Mouse (Mus musculus): Measurements from ENCODE around the gene Tmem198. TPM values are rescaled to one million over a fixed set of nuclear protein-coding genes. Genes with fewer than 3 reads are reported as not detected.

Gene Tmem198
- polyA plus RNA-seq, 1 experiment from 2014 or later, result 0.39 TPM

DNA sequence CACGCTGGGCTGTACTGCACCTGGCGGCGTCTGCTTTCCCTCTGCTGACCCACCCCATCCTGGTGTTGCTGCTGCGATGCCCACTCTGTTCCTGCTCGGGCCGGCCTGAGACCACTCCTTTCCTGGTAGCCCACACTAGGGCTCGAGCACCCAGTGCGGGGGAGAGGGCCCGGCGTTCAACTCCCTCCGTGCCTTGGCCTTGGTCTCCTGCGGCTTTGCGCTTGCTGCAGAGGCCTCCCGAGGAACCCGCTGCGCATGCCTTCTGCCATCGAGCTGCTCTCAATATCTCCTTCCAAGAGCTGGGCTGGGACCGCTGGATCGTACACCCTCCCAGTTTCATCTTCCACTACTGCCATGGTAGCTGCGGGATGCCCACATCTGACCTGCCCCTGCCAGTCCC is 30.3 kb downstream of the Tmem198 start:
- H3K27ac ChIP-seq, result peak overlapping the region; percentile 94
- H3K4me2 ChIP-seq, result no peak overlapping the region
- no peaks in the 10 kb centered on the region for H3K36me3 ChIP-seq
- H3K4me1 ChIP-seq (replicated peaks), result peaks cover 54% of the 10 kb centered on the region
- no peaks in the 10 kb centered on the region for H3K27me3 ChIP-seq
- ATAC-seq (replicated peaks; ENCODE audit: insufficient number of reproducible peaks, insufficient read depth, low FRiP score, low read depth), result no peak
- WGBS, result 54% methylated on average over 20 of the region's 20 CpGs
- H3K9ac ChIP-seq, result no peak overlapping the region
- no peaks in the 10 kb centered on the region for H3K9me3 ChIP-seq (replicated peaks)
- H3K4me3 ChIP-seq, result no peak overlapping the region

DNA sequence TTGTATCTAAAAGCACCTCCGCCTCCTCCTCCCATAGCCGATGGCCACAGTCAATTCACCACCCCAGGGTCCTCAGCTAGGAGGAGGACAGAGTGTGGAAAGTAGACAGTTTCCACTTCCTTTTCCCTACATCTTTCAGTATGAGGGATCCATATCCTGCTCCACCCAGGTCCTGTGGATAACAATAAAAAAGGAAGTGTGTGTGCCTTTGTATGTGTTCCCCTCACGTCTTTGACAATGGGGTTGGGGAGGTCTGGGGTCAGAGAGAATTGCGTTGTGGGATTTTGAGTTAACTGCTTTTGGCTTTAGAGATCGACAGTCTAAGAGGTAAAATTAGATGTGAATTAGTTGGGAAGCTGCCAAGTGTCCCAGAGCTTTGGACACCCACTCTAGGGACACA is 30.8 kb downstream of the Tmem198 start:
- Histone ChIP-seq H3K4me2 (no peak overlapping the region), H3K4me1 (replicated peaks) (peaks cover 56% of the 10 kb centered on the region)
- 43% methylated on average over 5 of the region's 5 CpGs for WGBS

DNA sequence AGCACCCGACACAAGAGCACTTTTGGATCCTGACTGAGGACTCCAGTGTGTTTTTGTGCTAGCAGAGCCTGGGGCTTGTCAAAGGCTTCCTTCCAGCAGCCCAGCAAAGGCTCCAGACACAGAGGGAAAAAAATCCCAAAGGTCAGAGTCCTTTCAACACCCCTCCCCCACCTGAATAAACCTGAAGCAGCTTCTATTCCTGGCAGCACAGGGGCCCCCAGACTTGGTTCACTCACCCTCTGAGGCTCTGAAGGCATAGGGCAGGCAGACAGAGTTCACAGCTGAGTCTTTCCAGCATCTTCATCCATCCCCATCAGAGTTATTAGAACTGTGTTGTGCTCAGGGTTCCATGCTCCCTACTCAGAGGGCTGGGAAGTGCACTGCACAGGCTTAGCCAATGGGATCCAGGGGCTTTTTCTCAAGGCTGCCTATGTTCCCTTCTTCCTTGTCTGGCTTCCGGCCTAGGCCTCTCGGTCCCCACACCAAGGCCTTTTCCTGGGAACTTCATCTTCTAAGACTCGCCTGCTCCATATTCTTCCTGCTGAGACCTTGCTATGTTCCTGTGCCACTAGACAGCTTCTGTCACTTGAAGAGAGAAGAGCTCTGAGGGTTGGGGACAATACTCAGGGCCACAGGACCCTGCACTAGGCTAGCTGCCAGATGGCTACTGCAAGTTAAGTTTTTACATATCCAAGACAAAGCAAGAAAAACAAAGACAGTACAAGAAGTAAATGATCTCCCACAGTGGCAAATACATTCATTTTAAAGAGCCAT is 32.3 kb downstream of the Tmem198 start:
- Histone ChIP-seq H3K9ac (no peak overlapping the region; the same call in 1 of the 2 replicates), H3K27me3 (no peaks in the 10 kb centered on the region), H3K9me3 (replicated peaks) (no peaks in the 10 kb centered on the region), H3K4me3 (no peak overlapping the region), H3K4me2 (0 out of 2 replicates have a peak overlapping the region, but pooled peaks have one; percentile 5), H3K4me1 (replicated peaks) (peaks cover 59% of the 10 kb centered on the region), H3K27ac (peak overlapping the region; percentile 94), H3K36me3 (no peaks in the 10 kb centered on the region)
- peak; percentile 42; the same call in 1 of the 2 replicates for ATAC-seq (replicated peaks; ENCODE audit: insufficient number of reproducible peaks, insufficient read depth, low FRiP score, low read depth)
- 23% methylated on average over 4 of the region's 4 CpGs for WGBS

More for the DNA sequence above, 30.8 kb downstream of the Tmem198 start:
- Histone ChIP-seq H3K27me3 (no peaks in the 10 kb centered on the region), H3K36me3 (no peaks in the 10 kb centered on the region), H3K9me3 (replicated peaks) (no peaks in the 10 kb centered on the region), H3K4me3 (no peak overlapping the region), H3K27ac (peak overlapping the region; percentile 94), H3K9ac (no peak overlapping the region)
- ATAC-seq (replicated peaks; ENCODE audit: insufficient number of reproducible peaks, insufficient read depth, low FRiP score, low read depth), result no peak

DNA sequence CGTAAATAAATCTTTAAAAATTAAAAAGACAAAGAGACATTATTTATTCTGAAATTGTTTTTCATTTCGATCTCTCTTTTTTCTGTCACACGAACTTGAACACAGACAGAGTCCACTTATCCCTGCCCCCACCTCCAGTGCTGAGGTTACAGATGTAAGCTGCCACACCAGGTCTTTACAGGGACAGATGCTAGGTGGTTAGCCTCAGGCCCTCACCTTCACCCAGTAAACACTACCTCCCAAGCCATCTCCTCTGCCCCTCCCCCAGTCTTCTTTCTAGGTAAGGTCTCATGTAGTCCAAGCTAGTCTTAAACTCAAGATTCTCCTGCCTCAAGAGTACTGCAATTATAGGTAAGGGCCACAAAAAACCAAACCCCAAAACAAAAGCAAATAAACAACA is 33.2 kb downstream of the Tmem198 start:
- peak overlapping the region; percentile 94 for H3K27ac ChIP-seq
- WGBS, result 90% methylated on average over 3 of the region's 3 CpGs
- no peaks in the 10 kb centered on the region for H3K27me3 ChIP-seq
- H3K4me1 ChIP-seq (replicated peaks), result peaks cover 57% of the 10 kb centered on the region
- ATAC-seq (replicated peaks; ENCODE audit: insufficient number of reproducible peaks, insufficient read depth, low FRiP score, low read depth), result no peak
- no peak overlapping the region for H3K4me2 ChIP-seq
- no peak overlapping the region for H3K4me3 ChIP-seq
- no peak overlapping the region for H3K9ac ChIP-seq
- H3K9me3 ChIP-seq (replicated peaks), result no peaks in the 10 kb centered on the region
- no peaks in the 10 kb centered on the region for H3K36me3 ChIP-seq

DNA sequence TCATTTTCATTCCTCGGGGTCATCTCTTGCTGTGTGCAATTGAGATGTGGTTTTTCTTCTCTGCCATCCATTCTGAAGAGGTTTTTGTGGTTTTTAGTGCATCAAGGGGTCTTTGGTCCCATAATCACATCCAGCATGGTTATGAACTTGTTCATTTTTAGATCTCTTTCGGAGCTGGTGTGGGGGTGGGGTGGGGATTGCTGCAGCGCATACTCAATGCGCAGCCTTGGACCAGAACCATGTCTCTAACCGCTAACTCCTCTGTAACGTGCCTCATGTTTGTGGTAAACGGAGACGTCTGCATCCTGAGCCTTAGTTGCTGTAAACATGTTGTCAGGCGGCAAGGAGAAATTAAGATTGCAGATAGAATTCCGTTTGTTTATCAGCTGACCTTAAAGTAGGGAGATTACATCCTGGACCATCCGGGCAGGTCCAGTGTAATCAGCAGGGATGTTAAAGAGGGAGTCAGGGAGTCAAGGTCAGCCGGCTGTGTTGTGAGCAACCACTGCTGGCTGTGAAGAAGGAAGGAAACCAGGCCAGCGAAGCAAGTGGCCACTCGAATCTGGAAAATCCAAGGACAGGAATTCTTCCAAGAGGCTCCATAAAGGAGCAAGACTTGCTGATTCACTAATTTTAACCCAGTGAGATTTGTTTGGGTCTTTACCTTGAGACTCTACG is 37.5 kb downstream of the Tmem198 start:
- whole genome bisulfite sequencing, result 46% methylated on average over 15 of the region's 15 CpGs
- Histone ChIP-seq H3K9me3 (replicated peaks) (no peaks in the 10 kb centered on the region), H3K9ac (no peak overlapping the region), H3K4me1 (replicated peaks) (peaks cover 47% of the 10 kb centered on the region), H3K4me3 (no peak overlapping the region), H3K4me2 (no peak overlapping the region), H3K27ac (peak overlapping the region; percentile 52), H3K27me3 (no peaks in the 10 kb centered on the region), H3K36me3 (no peaks in the 10 kb centered on the region)
- no peak for ATAC-seq (replicated peaks; ENCODE audit: insufficient number of reproducible peaks, insufficient read depth, low FRiP score, low read depth)

DNA sequence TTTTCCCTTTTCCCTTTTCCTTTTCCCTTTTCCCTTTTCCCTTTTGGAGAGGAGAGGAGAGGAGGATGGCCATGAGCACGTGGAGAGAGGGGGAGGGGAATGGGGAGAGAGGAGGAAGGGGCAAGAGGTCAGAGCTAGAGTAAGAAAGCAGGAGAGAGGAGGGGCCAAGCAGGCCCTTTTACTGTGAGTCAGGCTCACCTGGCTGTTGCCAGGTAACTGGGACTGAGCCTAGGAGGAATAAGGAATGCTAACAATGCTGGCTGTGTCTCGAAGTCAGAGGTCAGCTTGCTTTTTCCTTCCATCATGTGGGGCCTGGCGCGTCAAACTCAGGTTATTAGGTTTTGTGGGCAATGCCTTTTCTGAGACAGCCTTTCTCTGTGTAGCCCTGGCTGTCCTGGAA is 38.7 kb downstream of the Tmem198 start:
- no peak for ATAC-seq (replicated peaks; ENCODE audit: insufficient number of reproducible peaks, insufficient read depth, low FRiP score, low read depth)
- 67% methylated on average over 4 of the region's 4 CpGs for WGBS
- Histone ChIP-seq H3K36me3 (no peaks in the 10 kb centered on the region), H3K9me3 (replicated peaks) (no peaks in the 10 kb centered on the region), H3K4me1 (replicated peaks) (peaks cover 50% of the 10 kb centered on the region), H3K4me3 (no peak overlapping the region), H3K27me3 (no peaks in the 10 kb centered on the region), H3K27ac (peak overlapping the region; percentile 37; the same call in 1 of the 2 replicates), H3K4me2 (no peak overlapping the region), H3K9ac (no peak overlapping the region)

DNA sequence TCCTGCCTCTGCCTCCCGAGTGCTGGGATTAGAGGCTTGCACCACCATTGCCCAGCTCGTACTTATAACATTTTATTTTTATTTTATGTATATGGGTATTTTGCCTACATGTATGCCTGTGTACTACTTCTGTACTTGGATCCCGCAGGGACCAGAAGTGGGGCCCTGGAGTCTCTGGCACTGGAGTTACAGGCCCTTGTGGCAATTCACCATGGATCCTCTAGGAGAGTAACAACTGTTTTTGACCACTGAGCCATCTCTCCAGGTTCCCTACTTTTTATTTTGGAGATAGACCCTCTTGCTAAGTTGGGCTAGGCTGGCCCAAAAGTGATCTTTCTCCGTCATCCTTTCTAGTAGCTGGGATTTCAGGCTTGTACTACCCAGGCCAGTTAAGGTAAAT is 39.1 kb downstream of the Tmem198 start:
- ATAC-seq (replicated peaks; ENCODE audit: insufficient number of reproducible peaks, insufficient read depth, low FRiP score, low read depth), result no peak
- no peak overlapping the region for H3K4me3 ChIP-seq
- H3K4me2 ChIP-seq, result no peak overlapping the region
- WGBS, result 94% methylated on average over 4 of the region's 4 CpGs
- H3K27me3 ChIP-seq, result no peaks in the 10 kb centered on the region
- H3K36me3 ChIP-seq, result no peaks in the 10 kb centered on the region
- no peaks in the 10 kb centered on the region for H3K9me3 ChIP-seq (replicated peaks)
- H3K27ac ChIP-seq, result peak overlapping the region; percentile 98; the same call in 1 of the 2 replicates
- no peak overlapping the region for H3K9ac ChIP-seq
- peaks cover 47% of the 10 kb centered on the region for H3K4me1 ChIP-seq (replicated peaks)

DNA sequence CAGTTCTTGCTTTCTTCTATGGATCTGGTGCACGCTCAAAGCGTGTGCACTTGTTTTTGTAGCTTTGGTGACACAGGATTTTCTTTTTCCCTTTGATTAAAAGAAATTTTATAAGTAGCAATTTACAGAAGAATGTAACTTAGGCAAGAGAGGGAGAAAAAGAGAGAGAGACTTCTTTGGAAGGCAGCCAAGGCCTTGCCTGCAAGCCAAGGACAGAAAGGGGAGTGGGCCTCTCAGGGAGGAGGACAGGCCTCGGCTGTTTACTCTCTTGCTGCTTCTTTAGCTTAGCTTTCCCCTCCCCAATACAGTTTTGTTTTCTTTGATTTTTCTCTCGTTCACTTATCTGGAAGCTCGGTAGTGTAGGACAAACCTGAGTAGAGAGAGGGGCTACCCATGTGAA is 40.2 kb downstream of the Tmem198 start:
- Histone ChIP-seq H3K4me3 (no peak overlapping the region), H3K4me2 (no peak overlapping the region), H3K4me1 (replicated peaks) (peaks cover 47% of the 10 kb centered on the region), H3K27me3 (no peaks in the 10 kb centered on the region), H3K9me3 (replicated peaks) (no peaks in the 10 kb centered on the region), H3K36me3 (no peaks in the 10 kb centered on the region), H3K27ac (peak overlapping the region; percentile 98), H3K9ac (no peak overlapping the region)
- no peak for ATAC-seq (replicated peaks; ENCODE audit: insufficient number of reproducible peaks, insufficient read depth, low FRiP score, low read depth)
- 38% methylated on average over 5 of the region's 5 CpGs for WGBS

DNA sequence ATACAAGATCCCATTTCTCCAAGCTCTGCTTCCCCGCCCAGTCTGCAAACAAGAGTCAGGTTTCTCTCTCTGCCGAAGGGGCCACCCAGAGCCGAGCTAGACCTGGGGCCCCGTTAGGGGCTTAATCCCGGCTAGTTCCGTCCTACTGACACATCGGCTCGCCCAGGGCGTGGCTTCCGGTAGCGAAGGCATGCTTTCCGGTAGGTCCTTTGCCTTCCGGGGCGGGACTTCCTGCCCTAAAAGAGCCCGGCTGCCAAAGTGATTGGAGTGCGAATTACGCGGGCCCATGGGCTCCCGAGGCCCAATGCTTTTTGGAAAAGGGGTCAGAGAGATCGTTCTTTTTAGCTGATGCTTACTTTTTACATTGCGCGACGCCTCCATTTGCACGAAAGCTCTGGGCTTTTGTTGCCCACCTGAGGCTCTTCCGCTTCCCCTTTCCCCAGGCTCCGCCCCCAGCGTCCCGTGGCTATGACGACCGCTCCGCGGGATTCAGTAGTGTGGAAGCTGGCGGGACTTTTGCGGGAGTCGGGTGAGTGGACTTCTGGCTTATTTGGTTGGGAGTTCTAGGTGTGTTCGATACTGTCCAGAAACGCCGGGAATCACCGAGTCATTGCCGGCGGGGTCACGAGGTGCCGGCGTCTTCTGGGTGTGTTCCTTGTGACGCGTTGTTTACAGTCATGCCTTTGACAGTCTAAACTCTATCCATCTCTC is 42.1 kb downstream of the Tmem198 start, which contains the start of gene Stk11ip:
Gene Stk11ip, plus strand, starts transcription at position 209 of the 711 bp plus-strand sequence.
- peak within 1 kb of the TSS; percentile 98 for H3K27ac ChIP-seq
- peaks cover 39% of the 10 kb centered on the region for H3K4me1 ChIP-seq (replicated peaks)
- H3K9me3 ChIP-seq (replicated peaks), result no peaks in the 10 kb centered on the region
- H3K36me3 ChIP-seq, result peaks cover 11% of the 10 kb centered on the region; the same call in 1 of the 2 replicates
- H3K27me3 ChIP-seq, result no peaks in the 10 kb centered on the region
- peak within 1 kb of the TSS; percentile 68 for H3K4me2 ChIP-seq
- peak; percentile 95 for ATAC-seq (replicated peaks; ENCODE audit: insufficient number of reproducible peaks, insufficient read depth, low FRiP score, low read depth)
- under 1% methylated on average over 46 of the region's 46 CpGs for WGBS
- H3K4me3 ChIP-seq, result peak within 1 kb of the TSS; percentile 62
- peak within 1 kb of the TSS; percentile 42 for H3K9ac ChIP-seq

DNA sequence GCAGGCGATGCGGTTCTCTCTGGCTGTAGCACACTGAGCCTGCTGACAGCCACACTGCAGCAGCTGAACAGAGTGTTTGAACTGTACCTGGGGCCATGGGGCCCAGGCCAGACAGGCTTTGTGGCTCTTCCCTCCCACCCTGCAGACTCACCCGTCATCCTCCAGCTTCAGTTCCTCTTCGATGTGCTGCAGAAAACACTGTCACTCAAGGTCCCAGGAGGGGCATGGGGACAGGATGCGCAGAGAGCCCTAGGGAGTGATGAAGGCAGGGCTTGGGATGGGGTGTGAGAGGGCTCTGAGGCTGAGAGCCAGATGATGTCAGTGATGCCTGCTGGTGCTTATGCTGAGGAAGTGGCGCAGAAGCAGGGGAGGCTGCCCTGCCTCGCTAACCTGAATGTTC is 45.3 kb downstream of the Tmem198 start:
- Histone ChIP-seq H3K27me3 (no peaks in the 10 kb centered on the region), H3K27ac (no peak overlapping the region), H3K4me2 (no peak overlapping the region), H3K9me3 (replicated peaks) (no peaks in the 10 kb centered on the region), H3K4me1 (replicated peaks) (peaks cover 21% of the 10 kb centered on the region), H3K4me3 (no peak overlapping the region), H3K36me3 (peaks cover 38% of the 10 kb centered on the region), H3K9ac (no peak overlapping the region)
- ATAC-seq (replicated peaks; ENCODE audit: insufficient number of reproducible peaks, insufficient read depth, low FRiP score, low read depth), result no peak
- 83% methylated on average over 7 of the region's 7 CpGs for WGBS

DNA sequence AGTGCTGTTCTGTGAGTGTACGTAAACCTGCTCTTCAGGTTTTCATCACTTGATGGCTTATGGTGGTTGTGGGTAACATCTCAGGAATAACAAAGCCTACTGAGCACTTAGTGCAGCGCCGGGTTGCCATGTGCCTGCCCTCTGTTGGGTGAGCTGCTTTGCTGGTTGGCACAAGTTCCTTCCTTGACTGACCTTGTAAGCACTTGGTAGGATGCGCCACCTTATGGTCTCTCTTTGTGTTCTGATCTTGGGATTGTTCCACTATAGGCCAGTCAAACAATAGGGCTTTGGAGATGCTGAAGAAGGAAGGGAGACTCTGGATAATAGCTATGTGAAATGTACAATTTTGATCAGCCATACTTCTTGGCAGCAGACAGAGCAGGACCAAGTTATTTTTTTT is 51.2 kb downstream of the Tmem198 start:
- 61% methylated on average over 4 of the region's 4 CpGs for WGBS
- Histone ChIP-seq H3K27me3 (no peaks in the 10 kb centered on the region), H3K4me2 (no peak overlapping the region), H3K4me1 (replicated peaks) (no peaks in the 10 kb centered on the region), H3K9me3 (replicated peaks) (no peaks in the 10 kb centered on the region), H3K4me3 (no peak overlapping the region), H3K36me3 (peaks cover 66% of the 10 kb centered on the region), H3K9ac (no peak overlapping the region), H3K27ac (no peak overlapping the region)
- ATAC-seq (replicated peaks; ENCODE audit: insufficient number of reproducible peaks, insufficient read depth, low FRiP score, low read depth), result no peak
